Comparison of ENCODE assay signal across 21 mouse cellular contexts in genomic region chr3:129862592-129862991, GRCm38 (mm10). TPM values are rescaled to one million over a fixed set of nuclear protein-coding genes. Genes with fewer than 3 reads are reported as not detected.
"Had no signal": no experiment of that assay in that cellular context is flagged by ENCODE, and none has a peak within 500 bp of the region (broad histone marks: within the 10 kb centered on the region; RNA-seq: fewer than 3 reads in every experiment).

No protein-coding gene starts in this region.

- DNase-seq: gastrocnemius, postnatal 14 days; gastrocnemius, postnatal 36 days; heart, adult 11 months; heart, adult 2 months; heart, postnatal 14 days; heart, postnatal 4 days; kidney, adult 11 months; kidney, adult 2 months; kidney, postnatal 10 days; kidney, postnatal 25 days; kidney, postnatal 4 days had no signal

- ATAC-seq: hindbrain, embryonic 16.5 days; intestine, embryonic 16.5 days; liver, embryonic 12.5 days had no signal

RNA-seq across cellular contexts. Expression of gene Cfi, which starts 26.9 kb away (rescaled TPM):
- total RNA-seq: gastrocnemius, adult 8-10 months; gastrocnemius, postnatal 14 days; layer of hippocampus, adult 2 months; layer of hippocampus, postnatal 25 days; left cerebral cortex, adult 2 months; left cerebral cortex, postnatal 14 days; left cerebral cortex, postnatal 36 days had no signal

RNA-seq across cellular contexts. Expression of gene Rrh, which starts 40.2 kb away (rescaled TPM):
- total RNA-seq: gastrocnemius, adult 18-20 months; gastrocnemius, adult 8-10 months; gastrocnemius, postnatal 14 days; gastrocnemius, postnatal 36 days; heart, adult 2 months; heart, postnatal 14 days had no signal
